Mouse (Mus musculus): ENCODE results near the gene Nkain4. TPM values are rescaled to one million over a fixed set of nuclear protein-coding genes. Genes with fewer than 3 reads are reported as not detected.

Nkain4 gene
- polyA plus RNA-seq, 1 experiment from 2014 or later: 1.6 TPM

GRCm38 (mm10) chr2:180960187-180960586, 5.7 kb upstream of the Nkain4 start:
- no peaks in the 10 kb centered on the region for H3K9me3 ChIP-seq (ENCODE audit: low read length)
- DNase-seq (no peak), ATAC-seq (no peak)
- peaks cover 13% of the 10 kb centered on the region for H3K27me3 ChIP-seq (ENCODE audit: insufficient read depth, low read length)
- no peak overlapping the region for H3K9ac ChIP-seq (replicated peaks)
- H3K4me3 ChIP-seq (ENCODE audit: low read depth, low read length): no peak overlapping the region
- no peaks in the 10 kb centered on the region for H3K36me3 ChIP-seq (replicated peaks; ENCODE audit: insufficient read depth, low read length)
- 66% methylated on average over 3 of the region's 3 CpGs for WGBS (ENCODE audit: insufficient replicate concordance)
- H3K4me2 ChIP-seq (ENCODE audit: low read depth, low read length): no peak overlapping the region
- no peaks in the 10 kb centered on the region for H3K4me1 ChIP-seq (ENCODE audit: insufficient read depth)
- TF ChIP-seq CTCF (IDR thresholded peaks at IDR 0.05; ENCODE audit: low read depth) (no peak), EP300 (IDR thresholded peaks at IDR 0.05; ENCODE audit: low read depth) (no peak)
- H3K27ac ChIP-seq (ENCODE audit: low read depth): no peak overlapping the region

- DNase-seq (no peak), ATAC-seq (no peak)
- H3K9ac ChIP-seq (replicated peaks): no peak overlapping the region
- H3K27ac ChIP-seq (ENCODE audit: low read depth): no peak overlapping the region
- no peak overlapping the region for H3K4me2 ChIP-seq (ENCODE audit: low read depth, low read length)
- H3K27me3 ChIP-seq (ENCODE audit: insufficient read depth, low read length): peaks cover 18% of the 10 kb centered on the region
- H3K36me3 ChIP-seq (replicated peaks; ENCODE audit: insufficient read depth, low read length): no peaks in the 10 kb centered on the region
- WGBS (ENCODE audit: insufficient replicate concordance): 62% methylated on average over 7 of the region's 7 CpGs
- no peak overlapping the region for H3K4me3 ChIP-seq (ENCODE audit: low read depth, low read length)
- H3K9me3 ChIP-seq (ENCODE audit: low read length): no peaks in the 10 kb centered on the region
- TF ChIP-seq EP300 (IDR thresholded peaks at IDR 0.05; ENCODE audit: low read depth) (no peak), CTCF (IDR thresholded peaks at IDR 0.05; ENCODE audit: low read depth) (no peak)
- H3K4me1 ChIP-seq (ENCODE audit: insufficient read depth): no peaks in the 10 kb centered on the region
Measured at GRCm38 (mm10) chr2:180959605-180960004, 5.1 kb upstream of the Nkain4 start.

GRCm38 (mm10) chr2:180953638-180954037, 861 bp downstream of the Nkain4 start:
- Histone ChIP-seq H3K9me3 (ENCODE audit: low read length) (no peaks in the 10 kb centered on the region), H3K27me3 (ENCODE audit: insufficient read depth, low read length) (peaks cover 36% of the 10 kb centered on the region), H3K36me3 (replicated peaks; ENCODE audit: insufficient read depth, low read length) (no peaks in the 10 kb centered on the region), H3K4me3 (ENCODE audit: low read depth, low read length) (no peak overlapping the region), H3K27ac (ENCODE audit: low read depth) (no peak overlapping the region), H3K4me2 (ENCODE audit: low read depth, low read length) (no peak overlapping the region), H3K4me1 (ENCODE audit: insufficient read depth) (no peaks in the 10 kb centered on the region), H3K9ac (replicated peaks) (no peak overlapping the region; the same call in 1 of the 2 replicates)
- DNase-seq (no peak), ATAC-seq (no peak)
- WGBS (ENCODE audit: insufficient replicate concordance): 38% methylated on average over 2 of the region's 2 CpGs
- TF ChIP-seq CTCF (IDR thresholded peaks at IDR 0.05; ENCODE audit: low read depth) (no peak), EP300 (IDR thresholded peaks at IDR 0.05; ENCODE audit: low read depth) (no peak)

- 29% methylated on average over 9 of the region's 9 CpGs for WGBS (ENCODE audit: insufficient replicate concordance)
- Histone ChIP-seq H3K9ac (replicated peaks) (no peak overlapping the region), H3K27ac (ENCODE audit: low read depth) (no peak overlapping the region), H3K27me3 (ENCODE audit: insufficient read depth, low read length) (peaks cover 36% of the 10 kb centered on the region), H3K4me1 (ENCODE audit: insufficient read depth) (no peaks in the 10 kb centered on the region), H3K36me3 (replicated peaks; ENCODE audit: insufficient read depth, low read length) (no peaks in the 10 kb centered on the region), H3K9me3 (ENCODE audit: low read length) (no peaks in the 10 kb centered on the region), H3K4me2 (ENCODE audit: low read depth, low read length) (no peak overlapping the region), H3K4me3 (ENCODE audit: low read depth, low read length) (no peak overlapping the region)
- no peak for DNase-seq
- TF ChIP-seq CTCF (IDR thresholded peaks at IDR 0.05; ENCODE audit: low read depth): no peak
- TF ChIP-seq EP300 (IDR thresholded peaks at IDR 0.05; ENCODE audit: low read depth): no peak
- ATAC-seq: no peak
Measured at GRCm38 (mm10) chr2:180952731-180953171, 1.7 kb downstream of the Nkain4 start.

DNA sequence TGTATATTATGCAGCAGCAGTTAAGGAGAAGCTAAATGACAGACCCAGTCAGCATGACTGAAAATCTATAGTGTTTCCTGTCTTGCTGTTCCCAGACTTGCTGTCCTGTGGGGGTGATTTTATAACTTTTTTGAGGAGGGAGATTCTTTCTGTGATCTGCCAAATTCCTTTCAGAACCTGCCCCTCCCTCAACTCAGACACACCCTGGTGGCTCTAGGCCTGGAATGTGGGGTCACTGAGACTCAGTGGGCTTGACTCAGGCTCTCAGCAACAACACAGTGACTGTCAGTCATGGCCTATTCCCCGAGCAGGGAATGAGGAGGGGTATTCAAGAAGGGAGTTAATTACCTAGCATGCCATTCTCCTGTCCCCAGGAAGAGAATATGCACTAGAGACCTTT, 4.6 kb downstream of the Nkain4 start:
- no peak for DNase-seq
- H3K36me3 ChIP-seq (replicated peaks; ENCODE audit: insufficient read depth, low read length): no peaks in the 10 kb centered on the region
- H3K9me3 ChIP-seq (ENCODE audit: low read length): no peaks in the 10 kb centered on the region
- no peak for ATAC-seq
- no peaks in the 10 kb centered on the region for H3K4me1 ChIP-seq (ENCODE audit: insufficient read depth)
- H3K4me2 ChIP-seq (ENCODE audit: low read depth, low read length): no peak overlapping the region
- H3K27ac ChIP-seq (ENCODE audit: low read depth): no peak overlapping the region
- 26% methylated on average over 1 of the region's 1 CpGs for WGBS (ENCODE audit: insufficient replicate concordance)
- H3K27me3 ChIP-seq (ENCODE audit: insufficient read depth, low read length): peaks cover 21% of the 10 kb centered on the region
- no peak overlapping the region for H3K9ac ChIP-seq (replicated peaks)
- TF ChIP-seq EP300 (IDR thresholded peaks at IDR 0.05; ENCODE audit: low read depth) (no peak), CTCF (IDR thresholded peaks at IDR 0.05; ENCODE audit: low read depth) (no peak)
- H3K4me3 ChIP-seq (ENCODE audit: low read depth, low read length): no peak overlapping the region

GRCm38 (mm10) chr2:180941869-180942268, 12.6 kb downstream of the Nkain4 start:
- Histone ChIP-seq H3K4me2 (ENCODE audit: low read depth, low read length) (no peak overlapping the region), H3K27ac (ENCODE audit: low read depth) (no peak overlapping the region), H3K27me3 (ENCODE audit: insufficient read depth, low read length) (no peaks in the 10 kb centered on the region), H3K9ac (replicated peaks) (no peak overlapping the region), H3K36me3 (replicated peaks; ENCODE audit: insufficient read depth, low read length) (no peaks in the 10 kb centered on the region), H3K4me1 (ENCODE audit: insufficient read depth) (no peaks in the 10 kb centered on the region), H3K4me3 (ENCODE audit: low read depth, low read length) (no peak overlapping the region), H3K9me3 (ENCODE audit: low read length) (no peaks in the 10 kb centered on the region)
- DNase-seq: no peak
- TF ChIP-seq CTCF (IDR thresholded peaks at IDR 0.05; ENCODE audit: low read depth): no peak
- TF ChIP-seq EP300 (IDR thresholded peaks at IDR 0.05; ENCODE audit: low read depth): no peak
- ATAC-seq: no peak

DNA sequence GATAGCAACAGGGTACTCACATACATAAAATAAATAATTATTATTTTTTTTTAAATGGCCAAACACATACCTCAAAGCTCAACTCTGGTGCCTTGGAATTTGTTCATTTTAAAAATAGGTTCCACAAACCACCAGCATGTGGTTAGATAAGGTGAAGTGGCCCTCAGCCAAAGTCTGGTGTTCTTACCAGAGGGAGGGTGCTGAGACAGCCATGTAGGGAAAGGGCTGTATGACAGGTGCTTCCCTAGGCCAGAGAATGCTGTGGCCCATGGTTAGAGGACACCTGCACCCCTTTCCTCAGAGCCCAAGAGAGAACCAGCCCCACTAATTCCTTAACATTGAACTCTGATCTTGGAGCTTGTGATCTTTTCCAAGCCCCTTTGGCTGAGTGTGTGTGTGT, 14.3 kb downstream of the Nkain4 start:
- Histone ChIP-seq H3K27ac (ENCODE audit: low read depth) (no peak overlapping the region), H3K4me1 (ENCODE audit: insufficient read depth) (no peaks in the 10 kb centered on the region), H3K4me2 (ENCODE audit: low read depth, low read length) (no peak overlapping the region), H3K9me3 (ENCODE audit: low read length) (no peaks in the 10 kb centered on the region), H3K27me3 (ENCODE audit: insufficient read depth, low read length) (no peaks in the 10 kb centered on the region), H3K9ac (replicated peaks) (no peak overlapping the region), H3K36me3 (replicated peaks; ENCODE audit: insufficient read depth, low read length) (no peaks in the 10 kb centered on the region), H3K4me3 (ENCODE audit: low read depth, low read length) (no peak overlapping the region)
- DNase-seq (no peak), ATAC-seq (no peak)
- TF ChIP-seq CTCF (IDR thresholded peaks at IDR 0.05; ENCODE audit: low read depth) (no peak), EP300 (IDR thresholded peaks at IDR 0.05; ENCODE audit: low read depth) (no peak)
